Mouse (Mus musculus) liver (tissue): Measurements from ENCODE around the gene Vmn1r181.
"Not testable (repeated sequence)": the region's sequence is repeated elsewhere in the genome, so short reads cannot be mapped to it uniquely, and the experiment has no call there.

Source experiments
- DNase-seq: peaks from one replicate; pipeline ENCODE4 v3.0.0-alpha.2; 2020; ENCODE audit warnings: mixed read lengths

Vmn1r181 gene

GRCm38 (mm10) chr7:23974315-23974714 lies at the start of gene Vmn1r181:
Gene Vmn1r181, plus strand, starts transcription at chr7:23974615.
- not testable (repeated sequence) for DNase-seq

GRCm38 (mm10) chr7:23926678-23927077 lies 47.7 kb upstream of the Vmn1r181 start, which contains the start of gene Vmn1r179:
Gene Vmn1r179, plus strand, starts transcription at chr7:23926978.
- no peak for DNase-seq

- no peak for DNase-seq
Observed at GRCm38 (mm10) chr7:23950332-23950731, 24.1 kb upstream of the Vmn1r181 start, which contains the start of gene Vmn1r180. Gene Vmn1r180, plus strand, starts transcription at chr7:23950632.

- DNase-seq, result not testable (repeated sequence)
Observed at GRCm38 (mm10) chr7:23968044-23968443, 6.4 kb upstream of the Vmn1r181 start.

- DNase-seq, result no peak
Observed at GRCm38 (mm10) chr7:24001391-24001790, 27.0 kb downstream of the Vmn1r181 start, which contains the start of gene V1rd19. Gene V1rd19, plus strand, starts transcription at chr7:24001691.
